Mouse (Mus musculus) heart, postnatal 0 days (tissue): Measurements from ENCODE around the gene Ssxa1. TPM values are rescaled to one million over a fixed set of nuclear protein-coding genes. Genes with fewer than 3 reads are reported as not detected.
A peak's percentile ranks its signal among the peaks of the same experiment; 100 is the strongest.
"Not testable (repeated sequence)": the region's sequence is repeated elsewhere in the genome, so short reads cannot be mapped to it uniquely, and the experiment has no call there.

Experiments
- ATAC-seq: fragments of 200-750 bp; cut with Nextera tagmentation; 2 replicates; pipeline ENCODE4 v1.8.0; 2017; ENCODE audit warnings: low read depth, moderate number of reproducible peaks, moderate library complexity; ENCODE audit not compliant: insufficient read depth
- DNase-seq: peaks from one replicate; pipeline ENCODE4 v3.0.0-alpha.2; 2016; ENCODE audit warnings: low spot score
- H3K27ac ChIP-seq: fragments of 300-500 bp; sonication (generic); 2 replicates; pipeline ENCODE4 v1.5.1; 2014; ENCODE audit warnings: low read depth, mild to moderate bottlenecking
- H3K27me3 ChIP-seq: fragments of 300-500 bp; sonication (generic); 2 replicates; pipeline ENCODE4 v1.6.1; 2014; ENCODE audit warnings: low read length, mixed read lengths; ENCODE audit not compliant: control insufficient read depth, insufficient read depth
- H3K36me3 ChIP-seq: fragments of 300-500 bp; sonication (generic); replicated peaks from 2 replicates; pipeline ENCODE4 v1.6.1; 2014; ENCODE audit warnings: low read length, mixed read lengths; ENCODE audit not compliant: control insufficient read depth, insufficient read depth
- H3K4me1 ChIP-seq: fragments of 300-500 bp; sonication (generic); 2 replicates; pipeline ENCODE4 v1.6.1; 2014; ENCODE audit warnings: antibody characterized with exemption; ENCODE audit not compliant: control insufficient read depth, insufficient read depth
- H3K4me2 ChIP-seq: fragments of 300-500 bp; sonication (generic); 2 replicates; pipeline ENCODE4 v1.6.1; 2014; ENCODE audit warnings: low read depth, mild to moderate bottlenecking, low read length, moderate library complexity
- H3K4me3 ChIP-seq: fragments of 300-500 bp; sonication (generic); 2 replicates; pipeline ENCODE4 v1.5.1; 2014; ENCODE audit warnings: low read depth, low read length
- H3K9ac ChIP-seq: fragments of 300-500 bp; sonication (generic); replicated peaks from 2 replicates; pipeline ENCODE4 v1.6.1; 2014; ENCODE audit warnings: low read depth, low read length, mixed read lengths
- H3K9me3 ChIP-seq: fragments of 300-500 bp; sonication (generic); replicated peaks from 2 replicates; pipeline ENCODE4 v1.6.1; 2016; ENCODE audit warnings: low read length; ENCODE audit not compliant: control insufficient read depth
- CTCF ChIP-seq: IDR thresholded peaks from 2 replicates; pipeline ENCODE4 v1.5.1; 2016; ENCODE audit warnings: antibody characterized with exemption, control low read depth, low read depth
- EP300 ChIP-seq: IDR thresholded peaks from 2 replicates; pipeline ENCODE4 v1.6.1; 2016; ENCODE audit warnings: antibody characterized with exemption, low read depth
- WGBS: fragments of 180-500 bp; shearing (Covaris S2); extraction: QIAGEN DNeasy Blood & Tissue Kit; methylation state at CpG from one replicate; pipeline ENCODE4 v1.1.7; 2014; 5-methylcytosine and 5-hydroxymethylcytosine counted together
- polyA plus RNA-seq: library from polyadenylated mRNA; unstranded; fragments of >200 nt; fragmentation: Nextera tagmentation; extraction: Ambion mirVana; gene quantifications from 2 replicates; pipeline ENCODE4 v1.2.1, GENCODE M21; 2015
- total RNA-seq: library from RNA; depleted of rRNA; stranded (reverse); fragments of >200 nt; gene quantifications from 2 replicates; pipeline ENCODE4 v1.2.3, GENCODE M21; 2014; ENCODE audit warnings: low replicate concordance; rRNA removed

The Ssxa1 gene
- total RNA-seq (not detected in 2 replicates), polyA plus RNA-seq (not detected in 2 replicates)

GRCm38 (mm10) chrX:21115520-21115919 is at the start of gene Ssxa1:
TSS of gene Ssxa1 (plus strand) at chrX:21115820.
- H3K27me3 ChIP-seq = no peaks in the 10 kb centered on the region
- H3K36me3 ChIP-seq = no peaks in the 10 kb centered on the region
- WGBS = 67% methylated on average over 4 of the region's 4 CpGs
- H3K9ac ChIP-seq = no peak within 1 kb of the TSS
- no peaks in the 10 kb centered on the region for H3K4me1 ChIP-seq
- no peaks in the 10 kb centered on the region for H3K9me3 ChIP-seq
- ATAC-seq (no peak), DNase-seq (no peak)
- H3K27ac ChIP-seq = no peak within 1 kb of the TSS
- H3K4me2 ChIP-seq = no peak within 1 kb of the TSS
- no peak within 1 kb of the TSS for H3K4me3 ChIP-seq
- TF ChIP-seq EP300 (no peak), CTCF (no peak)

- no peaks in the 10 kb centered on the region for H3K27me3 ChIP-seq
- DNase-seq (no peak), ATAC-seq (no peak)
- no peaks in the 10 kb centered on the region for H3K4me1 ChIP-seq
- H3K4me2 ChIP-seq = no peak within 1 kb of the TSS
- no peak within 1 kb of the TSS for H3K27ac ChIP-seq
- no peak within 1 kb of the TSS for H3K9ac ChIP-seq
- H3K9me3 ChIP-seq = no peaks in the 10 kb centered on the region
- H3K36me3 ChIP-seq = no peaks in the 10 kb centered on the region
- no peak within 1 kb of the TSS for H3K4me3 ChIP-seq
- TF ChIP-seq EP300 (no peak), CTCF (no peak)
These were observed 47.5 kb upstream of the Ssxa1 start, which contains the start of gene Spaca5 for GRCm38 (mm10) chrX:21068106-21068505. TSS of gene Spaca5 (plus strand) at chrX:21068406.

- Histone ChIP-seq H3K9ac (peak overlapping the region; percentile 25; the same call in 1 of the 2 replicates), H3K27ac (no peak overlapping the region; the same call in 1 of the 2 replicates), H3K4me1 (no peaks in the 10 kb centered on the region), H3K36me3 (no peaks in the 10 kb centered on the region), H3K4me2 (peak overlapping the region; percentile 58), H3K4me3 (peak overlapping the region; percentile 50), H3K9me3 (no peaks in the 10 kb centered on the region), H3K27me3 (no peaks in the 10 kb centered on the region)
- no peak for TF ChIP-seq CTCF
- TF ChIP-seq EP300 = no peak
- DNase-seq (no peak), ATAC-seq (no peak)
- 35% methylated on average over 6 of the region's 6 CpGs for WGBS
These were observed 27.0 kb upstream of the Ssxa1 start for GRCm38 (mm10) chrX:21088645-21088982.

GRCm38 (mm10) chrX:21088983-21089866 is 26.4 kb upstream of the Ssxa1 start, which contains the start of gene Zfp300:
TSS of gene Zfp300 (minus strand) at chrX:21089527.
- DNase-seq (peak; percentile 41), ATAC-seq (peak; percentile 80)
- TF ChIP-seq CTCF (no peak), EP300 (no peak)
- no peaks in the 10 kb centered on the region for H3K36me3 ChIP-seq
- H3K4me1 ChIP-seq = no peaks in the 10 kb centered on the region
- H3K27ac ChIP-seq = peak within 1 kb of the TSS; percentile 57
- peak within 1 kb of the TSS; percentile 50 for H3K4me3 ChIP-seq
- 18% methylated on average over 27 of the region's 27 CpGs for WGBS
- no peaks in the 10 kb centered on the region for H3K27me3 ChIP-seq
- H3K9ac ChIP-seq = peak within 1 kb of the TSS; percentile 25; the same call in 1 of the 2 replicates
- H3K4me2 ChIP-seq = peak within 1 kb of the TSS; percentile 58
- no peaks in the 10 kb centered on the region for H3K9me3 ChIP-seq

GRCm38 (mm10) chrX:21089867-21090239 is 25.8 kb upstream of the Ssxa1 start:
- Histone ChIP-seq H3K9me3 (no peaks in the 10 kb centered on the region), H3K4me3 (peak overlapping the region; percentile 50), H3K36me3 (no peaks in the 10 kb centered on the region), H3K27me3 (no peaks in the 10 kb centered on the region), H3K9ac (no peak overlapping the region), H3K4me2 (peak overlapping the region; percentile 58), H3K4me1 (no peaks in the 10 kb centered on the region), H3K27ac (peak overlapping the region; percentile 57)
- WGBS = 49% methylated on average over 7 of the region's 7 CpGs
- TF ChIP-seq EP300 (no peak), CTCF (no peak)
- DNase-seq (no peak), ATAC-seq (no peak)

- not testable (repeated sequence) for DNase-seq, H3K27me3 ChIP-seq, H3K4me3 ChIP-seq, H3K36me3 ChIP-seq, H3K4me1 ChIP-seq, H3K9ac ChIP-seq, H3K27ac ChIP-seq, H3K9me3 ChIP-seq, H3K4me2 ChIP-seq, ATAC-seq
- 85% methylated on average over 25 of the region's 25 CpGs for WGBS
These were observed 31.1 kb downstream of the Ssxa1 start for GRCm38 (mm10) chrX:21146675-21147074.

Other genes starting within 250 kb of the Ssxa1 start
- 25.3 and 36.8 TPM in 2 replicates for gene Timp1, start 245.7 kb upstream of the Ssxa1 start, total RNA-seq
- 29.9 and 30.8 TPM in 2 replicates for gene Timp1, start 245.7 kb upstream of the Ssxa1 start, polyA plus RNA-seq
- gene Syn1, start 194.8 kb upstream of the Ssxa1 start, total RNA-seq = 0.50 TPM in 1 of 2 replicates, not detected in the other
- 0.16 TPM in 1 of 2 replicates, not detected in the other for gene Syn1, start 194.8 kb upstream of the Ssxa1 start, polyA plus RNA-seq
- gene Cfp, start 184.3 kb upstream of the Ssxa1 start, total RNA-seq = 7.2 and 8.4 TPM in 2 replicates
- 3.2 and 3.7 TPM in 2 replicates for gene Cfp, start 184.3 kb upstream of the Ssxa1 start, polyA plus RNA-seq
- gene Elk1, start 165.2 kb upstream of the Ssxa1 start, total RNA-seq = 21.7 and 22.8 TPM in 2 replicates
- 6.6 and 7.0 TPM in 2 replicates for gene Elk1, start 165.2 kb upstream of the Ssxa1 start, polyA plus RNA-seq
- gene Uxt, start 153.8 kb upstream of the Ssxa1 start, total RNA-seq = 35.1 and 71.3 TPM in 2 replicates
- 78.7 and 78.9 TPM in 2 replicates for gene Uxt, start 153.8 kb upstream of the Ssxa1 start, polyA plus RNA-seq
- 2.4 and 5.4 TPM in 2 replicates for gene Zfp182, start 53.5 kb upstream of the Ssxa1 start, total RNA-seq
- gene Zfp182, start 53.5 kb upstream of the Ssxa1 start, polyA plus RNA-seq = 2.2 and 2.7 TPM in 2 replicates
- not detected in 2 replicates for gene Spaca5, start 47.4 kb upstream of the Ssxa1 start, total RNA-seq
- not detected in 2 replicates for gene Spaca5, start 47.4 kb upstream of the Ssxa1 start, polyA plus RNA-seq
- gene Zfp300, start 26.3 kb upstream of the Ssxa1 start, total RNA-seq = 0.35 TPM in 1 of 2 replicates, not detected in the other
- 0.22 and 0.51 TPM in 2 replicates for gene Zfp300, start 26.3 kb upstream of the Ssxa1 start, polyA plus RNA-seq
- not detected in 2 replicates for gene Gm21876, start 59.8 kb downstream of the Ssxa1 start, total RNA-seq
- not detected in 2 replicates for gene Gm21876, start 59.8 kb downstream of the Ssxa1 start, polyA plus RNA-seq